Mouse (Mus musculus) forebrain, embryonic 11.5 days (tissue): ENCODE data around the gene Pkib. TPM values are rescaled to one million over a fixed set of nuclear protein-coding genes. Genes with fewer than 3 reads are reported as not detected.

Experiments used
- ATAC-seq: fragments of 200-750 bp; cut with Nextera tagmentation; replicated peaks from 2 replicates; pipeline ENCODE4 v1.8.0; 2017; ENCODE audit warnings: moderate TSS enrichment; ENCODE audit not compliant: low FRiP score
- DNase-seq: peaks from one replicate; pipeline ENCODE4 v3.0.0-alpha.2; 2017; ENCODE audit warnings: low spot score
- H3K27ac ChIP-seq: fragments of 300-500 bp; sonication (generic); 2 replicates; pipeline ENCODE4 v1.5.1; 2014; ENCODE audit warnings: low read depth, low read length
- H3K27me3 ChIP-seq: fragments of 300-500 bp; sonication (generic); 2 replicates; pipeline ENCODE4 v1.6.1; 2014; ENCODE audit warnings: mild to moderate bottlenecking, low read length, mixed read lengths; ENCODE audit not compliant: control insufficient read depth, insufficient read depth
- H3K36me3 ChIP-seq: fragments of 300-500 bp; sonication (generic); 2 replicates; pipeline ENCODE4 v1.6.1; 2014; ENCODE audit warnings: mild to moderate bottlenecking, low read length, moderate library complexity, mixed read lengths; ENCODE audit not compliant: control insufficient read depth, insufficient read depth
- H3K4me1 ChIP-seq: fragments of 300-500 bp; sonication (generic); replicated peaks from 2 replicates; pipeline ENCODE4 v1.6.1; 2014; ENCODE audit warnings: low read length, mixed read lengths; ENCODE audit not compliant: control insufficient read depth, insufficient read depth
- H3K4me2 ChIP-seq: fragments of 300-500 bp; sonication (generic); 2 replicates; pipeline ENCODE4 v1.6.1; 2014; ENCODE audit warnings: low read depth, mild to moderate bottlenecking, low read length, moderate library complexity, mixed read lengths; ENCODE audit not compliant: severe bottlenecking
- H3K4me3 ChIP-seq: fragments of 300-500 bp; sonication (generic); 2 replicates; pipeline ENCODE4 v1.5.1; 2014; ENCODE audit warnings: low read depth, low read length
- H3K9ac ChIP-seq: fragments of 300-500 bp; sonication (generic); 2 replicates; pipeline ENCODE4 v1.6.1; 2014; ENCODE audit warnings: low read length
- H3K9me3 ChIP-seq: fragments of 300-500 bp; sonication (generic); 2 replicates; pipeline ENCODE4 v1.6.1; 2016; ENCODE audit warnings: low read length, mixed read lengths; ENCODE audit not compliant: control insufficient read depth
- WGBS: fragments of 180-500 bp; shearing (Covaris S2); extraction: QIAGEN DNeasy Blood & Tissue Kit; methylation state at CpG from one replicate; pipeline ENCODE4 v1.1.7; 2014; 5-methylcytosine and 5-hydroxymethylcytosine counted together
- polyA plus RNA-seq: library from polyadenylated mRNA; unstranded; fragments of >200 nt; fragmentation: Nextera tagmentation; extraction: Ambion mirVana; gene quantifications from 2 replicates; pipeline ENCODE4 v1.2.1, GENCODE M21; 2014

Pkib gene
- polyA plus RNA-seq, 1 experiment from 2014 or later = 2.2 TPM

GRCm38 (mm10) chr10:57743045-57743444 lies 111.3 kb downstream of the Pkib start:
- Histone ChIP-seq H3K4me3 (no peak overlapping the region), H3K9me3 (no peaks in the 10 kb centered on the region), H3K27me3 (no peaks in the 10 kb centered on the region), H3K9ac (peak overlapping the region; percentile 27; the same call in 1 of the 2 replicates), H3K36me3 (no peaks in the 10 kb centered on the region), H3K4me1 (no peaks in the 10 kb centered on the region; the same call in 1 of the 2 replicates), H3K4me2 (no peak overlapping the region), H3K27ac (no peak overlapping the region)
- DNase-seq (no peak), ATAC-seq (no peak)
- 71% methylated on average over 7 of the region's 7 CpGs for WGBS

- H3K27me3 ChIP-seq = no peaks in the 10 kb centered on the region
- H3K4me2 ChIP-seq = peak overlapping the region; percentile 31; the same call in 1 of the 2 replicates
- WGBS = 5% methylated on average over 6 of the region's 6 CpGs
- no peaks in the 10 kb centered on the region for H3K36me3 ChIP-seq
- peak; percentile 62 for DNase-seq
- H3K9me3 ChIP-seq = no peaks in the 10 kb centered on the region
- H3K4me3 ChIP-seq = peak overlapping the region; percentile 23
- peak; percentile 72 for ATAC-seq
- no peak overlapping the region for H3K27ac ChIP-seq
- H3K4me1 ChIP-seq = no peaks in the 10 kb centered on the region; the same call in 1 of the 2 replicates
- H3K9ac ChIP-seq = peak overlapping the region; percentile 27; the same call in 1 of the 2 replicates
These were observed 111.8 kb downstream of the Pkib start for GRCm38 (mm10) chr10:57743606-57744016.

GRCm38 (mm10) chr10:57744128-57744765 lies 112.5 kb downstream of the Pkib start:
- H3K4me2 ChIP-seq = no peak overlapping the region
- WGBS = 17% methylated on average over 2 of the region's 2 CpGs

GRCm38 (mm10) chr10:57745452-57745851 lies 113.7 kb downstream of the Pkib start:
- H3K4me1 ChIP-seq = no peaks in the 10 kb centered on the region; the same call in 1 of the 2 replicates
- DNase-seq = no peak
- H3K27ac ChIP-seq = no peak overlapping the region
- no peaks in the 10 kb centered on the region for H3K36me3 ChIP-seq
- H3K9ac ChIP-seq = no peak overlapping the region
- H3K9me3 ChIP-seq = no peaks in the 10 kb centered on the region
- no peak for ATAC-seq
- no peaks in the 10 kb centered on the region for H3K27me3 ChIP-seq
- no peak overlapping the region for H3K4me2 ChIP-seq
- H3K4me3 ChIP-seq = no peak overlapping the region

More at GRCm38 (mm10) chr10:57744128-57744765, 112.5 kb downstream of the Pkib start:
- Histone ChIP-seq H3K27me3 (no peaks in the 10 kb centered on the region), H3K36me3 (no peaks in the 10 kb centered on the region), H3K9ac (no peak overlapping the region), H3K9me3 (no peaks in the 10 kb centered on the region), H3K4me3 (no peak overlapping the region), H3K4me1 (no peaks in the 10 kb centered on the region; the same call in 1 of the 2 replicates), H3K27ac (peak overlapping the region; percentile 71; the same call in 1 of the 2 replicates)
- DNase-seq (no peak), ATAC-seq (peak; percentile 68)

DNA sequence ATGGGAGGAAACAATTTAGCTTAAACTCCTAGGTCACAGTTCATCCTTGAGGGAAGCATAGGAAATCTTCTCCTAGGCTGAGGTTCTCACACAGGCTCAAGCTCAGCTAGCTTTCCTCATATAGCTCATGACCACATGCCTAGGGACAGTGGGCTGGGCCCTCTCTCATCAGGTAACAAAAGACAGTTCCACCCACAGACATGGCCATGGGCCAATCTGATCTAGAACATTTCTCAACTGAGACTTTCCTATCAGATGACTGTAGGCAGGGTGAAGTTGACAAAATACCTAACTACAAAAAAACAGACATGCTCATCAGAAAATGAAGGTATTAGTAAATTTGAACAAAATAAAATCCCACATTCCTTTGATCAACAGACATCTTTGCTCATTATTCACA lies 115.3 kb downstream of the Pkib start:
- DNase-seq (no peak), ATAC-seq (no peak)
- Histone ChIP-seq H3K4me1 (no peaks in the 10 kb centered on the region; the same call in 1 of the 2 replicates), H3K27ac (no peak overlapping the region), H3K27me3 (no peaks in the 10 kb centered on the region), H3K36me3 (no peaks in the 10 kb centered on the region), H3K9me3 (no peaks in the 10 kb centered on the region), H3K9ac (no peak overlapping the region), H3K4me2 (no peak overlapping the region), H3K4me3 (no peak overlapping the region)

DNA sequence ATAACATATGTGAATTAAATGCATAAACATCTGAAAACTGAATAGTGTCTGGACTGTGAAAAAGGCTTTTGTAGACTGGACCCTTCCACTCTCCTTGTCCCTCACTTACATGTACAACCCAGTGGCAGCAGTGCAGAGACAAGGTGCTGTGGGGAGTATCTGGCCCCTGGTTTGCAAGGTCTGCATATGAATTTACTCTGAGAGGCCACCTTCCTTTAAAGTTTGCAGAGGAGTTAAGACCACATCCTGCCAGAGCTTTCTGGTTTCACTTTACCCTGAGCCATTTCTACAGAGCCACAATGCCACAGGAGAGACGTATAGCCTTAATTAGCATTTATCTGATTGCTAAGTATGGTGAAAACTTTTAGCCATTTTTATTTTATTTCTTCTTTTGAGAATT lies 121.6 kb downstream of the Pkib start:
- no peaks in the 10 kb centered on the region for H3K36me3 ChIP-seq
- no peak overlapping the region for H3K27ac ChIP-seq
- no peak overlapping the region for H3K9ac ChIP-seq
- H3K4me2 ChIP-seq = no peak overlapping the region
- WGBS = 89% methylated on average over 1 of the region's 1 CpGs
- H3K9me3 ChIP-seq = no peaks in the 10 kb centered on the region
- no peaks in the 10 kb centered on the region for H3K4me1 ChIP-seq
- DNase-seq (no peak), ATAC-seq (no peak)
- no peak overlapping the region for H3K4me3 ChIP-seq
- no peaks in the 10 kb centered on the region for H3K27me3 ChIP-seq

- no peaks in the 10 kb centered on the region for H3K36me3 ChIP-seq
These were observed 123.5 kb downstream of the Pkib start for GRCm38 (mm10) chr10:57755201-57755736.

GRCm38 (mm10) chr10:57758999-57759398 lies 127.2 kb downstream of the Pkib start:
- WGBS = 84% methylated on average over 2 of the region's 2 CpGs

More at GRCm38 (mm10) chr10:57755201-57755736, 123.5 kb downstream of the Pkib start:
- H3K4me2 ChIP-seq = no peak overlapping the region
- H3K4me3 ChIP-seq = no peak overlapping the region
- no peaks in the 10 kb centered on the region for H3K9me3 ChIP-seq
- no peak for DNase-seq
- H3K9ac ChIP-seq = no peak overlapping the region
- no peaks in the 10 kb centered on the region for H3K4me1 ChIP-seq
- WGBS = 93% methylated on average over 2 of the region's 2 CpGs
- H3K27ac ChIP-seq = no peak overlapping the region
- no peak for ATAC-seq
- no peaks in the 10 kb centered on the region for H3K27me3 ChIP-seq

DNA sequence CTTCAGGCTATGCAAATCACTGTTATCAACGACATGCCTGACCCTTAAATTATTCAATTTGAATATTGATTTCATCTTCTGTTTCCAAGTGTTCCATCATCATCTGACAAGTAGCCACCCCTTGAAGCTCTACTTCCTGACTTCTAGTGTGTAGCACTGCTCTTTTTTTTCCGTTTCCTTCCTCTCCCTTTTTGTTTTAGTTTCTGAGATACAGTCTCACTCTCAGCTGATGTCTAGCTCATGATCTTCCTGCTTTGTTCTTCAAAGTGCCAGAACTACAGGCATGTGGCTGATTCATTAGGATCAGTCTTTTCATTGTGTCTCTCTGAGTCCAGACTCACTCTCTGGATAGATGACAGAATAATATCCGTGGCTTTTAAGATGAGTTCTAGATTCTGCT lies 128.9 kb downstream of the Pkib start:
- Histone ChIP-seq H3K9ac (no peak overlapping the region), H3K27ac (no peak overlapping the region), H3K4me1 (no peaks in the 10 kb centered on the region), H3K4me3 (no peak overlapping the region), H3K9me3 (no peaks in the 10 kb centered on the region), H3K4me2 (no peak overlapping the region), H3K36me3 (no peaks in the 10 kb centered on the region), H3K27me3 (no peaks in the 10 kb centered on the region)
- 75% methylated on average over 3 of the region's 3 CpGs for WGBS
- ATAC-seq = no peak
- DNase-seq = no peak

More at GRCm38 (mm10) chr10:57758999-57759398, 127.2 kb downstream of the Pkib start:
- Histone ChIP-seq H3K36me3 (no peaks in the 10 kb centered on the region), H3K4me1 (no peaks in the 10 kb centered on the region), H3K4me2 (no peak overlapping the region), H3K27me3 (no peaks in the 10 kb centered on the region), H3K9me3 (no peaks in the 10 kb centered on the region), H3K27ac (no peak overlapping the region), H3K9ac (no peak overlapping the region), H3K4me3 (no peak overlapping the region)
- DNase-seq (no peak), ATAC-seq (no peak)
